Mouse (Mus musculus) liver, adult 2 months (tissue): ENCODE results near the gene Fam129a.

Experiments used
- CTCF ChIP-seq: fragments of 200-500 bp; IDR thresholded peaks from 2 replicates; pipeline ENCODE4 v1.5.1; 2011; ENCODE audit warnings: low read depth, low read length, control low read depth
- POLR2A ChIP-seq: fragments of 200-500 bp; IDR thresholded peaks from 2 replicates; pipeline ENCODE4 v1.6.1; 2011; ENCODE audit warnings: low read length, control low read depth; ENCODE audit not compliant: insufficient read depth; ENCODE audit errors: extremely low read depth

DNA sequence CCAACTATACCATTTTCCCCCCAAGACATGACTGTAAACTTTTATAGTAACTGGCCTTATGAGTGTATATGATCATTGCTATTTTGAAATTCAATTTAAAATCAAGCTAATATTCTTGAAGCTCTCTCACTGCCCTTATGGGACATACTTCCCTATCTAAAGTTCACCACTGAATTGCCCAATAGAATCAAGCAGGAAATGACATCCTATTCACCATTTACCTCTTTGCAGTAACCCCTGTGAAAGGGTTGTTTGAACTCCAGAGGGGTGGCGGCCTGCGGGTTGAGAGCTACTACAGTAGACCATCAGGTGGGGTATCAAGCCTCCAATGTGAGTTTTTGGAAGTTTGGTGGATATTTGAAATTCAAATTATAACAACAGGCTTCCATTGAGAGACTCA is 27.9 kb downstream of the Fam129a start:
- TF ChIP-seq CTCF: no peak
- TF ChIP-seq POLR2A: no peak
